Mouse (Mus musculus): ENCODE results near the gene Gins3. TPM values are rescaled to one million over a fixed set of nuclear protein-coding genes. Genes with fewer than 3 reads are reported as not detected.
A peak's percentile ranks its signal among the peaks of the same experiment; 100 is the strongest.

Gins3 gene
- polyA plus RNA-seq, 1 experiment: 7.2 TPM

- Histone ChIP-seq H3K4me1 (replicated peaks; ENCODE audit: control insufficient read depth, insufficient read depth, low read length) (no peaks in the 10 kb centered on the region), H3K27me3 (ENCODE audit: control insufficient read depth, insufficient read depth, low read length) (no peaks in the 10 kb centered on the region), H3K27ac (ENCODE audit: control insufficient read depth, insufficient read depth, low read length) (no peak overlapping the region), H3K36me3 (ENCODE audit: control insufficient read depth, insufficient read depth, low read length) (no peaks in the 10 kb centered on the region), H3K4me3 (ENCODE audit: control insufficient read depth, insufficient read depth, low read length) (no peak overlapping the region)
- 59% methylated on average over 8 of the region's 8 CpGs for WGBS
- no peak for DNase-seq
- TF ChIP-seq POLR2A (IDR thresholded peaks at IDR 0.05; ENCODE audit: control insufficient read depth, extremely low read depth, insufficient read depth, low read length, poor library complexity) (no peak), CTCF (IDR thresholded peaks at IDR 0.05; ENCODE audit: borderline replicate concordance, control insufficient read depth, extremely low read depth, insufficient read depth, low read length, poor library complexity) (no peak)
Measured at GRCm38 (mm10) chr8:95668163-95668958, 35.1 kb downstream of the Gins3 start.

- Histone ChIP-seq H3K27me3 (ENCODE audit: control insufficient read depth, insufficient read depth, low read length) (no peaks in the 10 kb centered on the region), H3K27ac (ENCODE audit: control insufficient read depth, insufficient read depth, low read length) (no peak overlapping the region), H3K36me3 (ENCODE audit: control insufficient read depth, insufficient read depth, low read length) (no peaks in the 10 kb centered on the region), H3K4me3 (ENCODE audit: control insufficient read depth, insufficient read depth, low read length) (no peak overlapping the region), H3K4me1 (replicated peaks; ENCODE audit: control insufficient read depth, insufficient read depth, low read length) (no peaks in the 10 kb centered on the region)
- no peak for DNase-seq
- 87% methylated on average over 2 of the region's 2 CpGs for WGBS
- TF ChIP-seq CTCF (IDR thresholded peaks at IDR 0.05; ENCODE audit: borderline replicate concordance, control insufficient read depth, extremely low read depth, insufficient read depth, low read length, poor library complexity): no peak
- no peak for TF ChIP-seq POLR2A (IDR thresholded peaks at IDR 0.05; ENCODE audit: control insufficient read depth, extremely low read depth, insufficient read depth, low read length, poor library complexity)
Measured at GRCm38 (mm10) chr8:95669967-95670366, 36.7 kb downstream of the Gins3 start.

GRCm38 (mm10) chr8:95671861-95672260 lies 38.6 kb downstream of the Gins3 start:
- TF ChIP-seq POLR2A (IDR thresholded peaks at IDR 0.05; ENCODE audit: control insufficient read depth, extremely low read depth, insufficient read depth, low read length, poor library complexity) (no peak), CTCF (IDR thresholded peaks at IDR 0.05; ENCODE audit: borderline replicate concordance, control insufficient read depth, extremely low read depth, insufficient read depth, low read length, poor library complexity) (no peak)
- H3K27me3 ChIP-seq (ENCODE audit: control insufficient read depth, insufficient read depth, low read length): no peaks in the 10 kb centered on the region; the same call in 1 of the 2 replicates
- WGBS: 84% methylated on average over 6 of the region's 6 CpGs

DNA sequence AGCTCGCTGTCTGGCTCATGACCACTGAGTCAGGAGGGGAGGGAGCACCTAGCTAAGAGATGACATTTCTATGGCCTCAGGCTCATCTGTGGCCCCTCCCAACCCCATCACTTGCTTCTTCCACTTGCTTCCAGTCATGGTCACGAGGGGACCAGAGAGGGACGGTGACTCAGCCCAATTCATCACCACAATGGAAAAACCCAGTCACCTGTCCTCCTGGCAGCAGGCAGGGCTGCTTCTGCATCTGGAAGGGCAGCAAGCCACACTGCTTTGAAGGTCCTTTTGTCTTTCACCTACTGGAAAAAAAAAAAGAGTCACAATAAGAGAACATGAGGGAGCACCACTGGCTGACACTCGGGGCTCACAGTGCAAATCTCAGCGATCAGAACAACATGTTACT lies 39.6 kb downstream of the Gins3 start:
- no peaks in the 10 kb centered on the region for H3K4me1 ChIP-seq (replicated peaks; ENCODE audit: control insufficient read depth, insufficient read depth, low read length)
- no peak overlapping the region for H3K4me3 ChIP-seq (ENCODE audit: control insufficient read depth, insufficient read depth, low read length)
- no peaks in the 10 kb centered on the region; the same call in 1 of the 2 replicates for H3K27me3 ChIP-seq (ENCODE audit: control insufficient read depth, insufficient read depth, low read length)
- 44% methylated on average over 5 of the region's 5 CpGs for WGBS
- TF ChIP-seq CTCF (IDR thresholded peaks at IDR 0.05; ENCODE audit: borderline replicate concordance, control insufficient read depth, extremely low read depth, insufficient read depth, low read length, poor library complexity): no peak
- TF ChIP-seq POLR2A (IDR thresholded peaks at IDR 0.05; ENCODE audit: control insufficient read depth, extremely low read depth, insufficient read depth, low read length, poor library complexity): no peak
- no peak overlapping the region for H3K27ac ChIP-seq (ENCODE audit: control insufficient read depth, insufficient read depth, low read length)
- no peak for DNase-seq
- H3K36me3 ChIP-seq (ENCODE audit: control insufficient read depth, insufficient read depth, low read length): no peaks in the 10 kb centered on the region

More at GRCm38 (mm10) chr8:95671861-95672260, 38.6 kb downstream of the Gins3 start:
- Histone ChIP-seq H3K4me3 (ENCODE audit: control insufficient read depth, insufficient read depth, low read length) (no peak overlapping the region), H3K36me3 (ENCODE audit: control insufficient read depth, insufficient read depth, low read length) (no peaks in the 10 kb centered on the region), H3K27ac (ENCODE audit: control insufficient read depth, insufficient read depth, low read length) (no peak overlapping the region), H3K4me1 (replicated peaks; ENCODE audit: control insufficient read depth, insufficient read depth, low read length) (no peaks in the 10 kb centered on the region)
- no peak for DNase-seq

DNA sequence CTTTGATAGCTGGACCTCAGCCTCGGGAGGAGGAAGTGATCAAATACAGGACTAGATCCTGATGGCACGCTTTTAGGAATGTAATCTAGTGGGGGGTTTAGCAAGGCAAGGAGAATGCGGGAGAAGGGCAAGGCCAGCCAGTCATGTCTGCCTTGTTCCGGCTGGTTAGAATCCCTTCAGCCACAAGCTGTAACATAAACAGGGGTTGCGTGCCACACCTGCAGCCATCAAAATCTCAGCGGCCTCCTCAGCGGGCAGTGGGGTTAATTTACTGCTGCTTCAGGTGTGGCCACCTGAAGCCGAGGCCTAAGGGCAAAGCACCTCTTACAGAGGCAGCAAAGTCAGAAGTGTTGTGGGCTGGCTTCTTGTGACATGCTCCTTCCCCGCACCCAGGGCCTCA lies 43.4 kb downstream of the Gins3 start, which contains the start of gene Ndrg4:
Ndrg4 (plus strand) TSS at position 350 of the 400 bp plus-strand sequence.
- peaks cover 7% of the 10 kb centered on the region; the same call in 1 of the 2 replicates for H3K27me3 ChIP-seq (ENCODE audit: control insufficient read depth, insufficient read depth, low read length)
- WGBS: 71% methylated on average over 9 of the region's 9 CpGs

DNA sequence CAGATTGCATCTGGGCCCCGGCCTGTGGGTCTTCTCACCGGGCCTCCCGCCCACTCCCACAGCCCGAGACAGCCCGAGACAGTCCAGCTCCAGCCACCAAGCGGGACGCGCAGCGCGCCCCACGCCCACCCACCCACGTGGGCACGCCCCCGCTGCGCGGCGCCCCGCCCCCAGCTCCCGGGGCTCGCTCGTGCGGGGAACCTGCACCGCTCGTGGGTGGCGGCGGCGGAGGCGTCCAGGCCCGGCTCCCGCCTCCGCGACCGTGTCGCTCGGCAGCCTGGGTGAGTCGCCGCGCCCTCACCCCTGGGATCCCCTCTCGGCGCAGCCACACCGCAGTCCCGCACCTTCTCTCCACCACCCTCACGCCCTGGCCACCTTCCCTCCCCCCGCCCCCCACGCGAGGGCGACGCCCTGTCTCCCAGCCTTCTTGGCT lies 44.4 kb downstream of the Gins3 start:
- peak overlapping the region; percentile 44 for H3K4me3 ChIP-seq (ENCODE audit: control insufficient read depth, insufficient read depth, low read length)

More for the DNA sequence above, 43.4 kb downstream of the Gins3 start, which contains the start of gene Ndrg4:
- TF ChIP-seq POLR2A (IDR thresholded peaks at IDR 0.05; ENCODE audit: control insufficient read depth, extremely low read depth, insufficient read depth, low read length, poor library complexity) (no peak), CTCF (IDR thresholded peaks at IDR 0.05; ENCODE audit: borderline replicate concordance, control insufficient read depth, extremely low read depth, insufficient read depth, low read length, poor library complexity) (no peak)
- H3K36me3 ChIP-seq (ENCODE audit: control insufficient read depth, insufficient read depth, low read length): no peaks in the 10 kb centered on the region
- peaks cover 10% of the 10 kb centered on the region for H3K4me1 ChIP-seq (replicated peaks; ENCODE audit: control insufficient read depth, insufficient read depth, low read length)
- no peak within 1 kb of the TSS for H3K27ac ChIP-seq (ENCODE audit: control insufficient read depth, insufficient read depth, low read length)
- DNase-seq: no peak
- H3K4me3 ChIP-seq (ENCODE audit: control insufficient read depth, insufficient read depth, low read length): peak within 1 kb of the TSS; percentile 44

More for the DNA sequence above, 44.4 kb downstream of the Gins3 start:
- Histone ChIP-seq H3K27ac (ENCODE audit: control insufficient read depth, insufficient read depth, low read length) (no peak overlapping the region), H3K36me3 (ENCODE audit: control insufficient read depth, insufficient read depth, low read length) (no peaks in the 10 kb centered on the region), H3K4me1 (replicated peaks; ENCODE audit: control insufficient read depth, insufficient read depth, low read length) (peaks cover 10% of the 10 kb centered on the region), H3K27me3 (ENCODE audit: control insufficient read depth, insufficient read depth, low read length) (peaks cover 7% of the 10 kb centered on the region; the same call in 1 of the 2 replicates)
- TF ChIP-seq POLR2A (IDR thresholded peaks at IDR 0.05; ENCODE audit: control insufficient read depth, extremely low read depth, insufficient read depth, low read length, poor library complexity) (no peak), CTCF (IDR thresholded peaks at IDR 0.05; ENCODE audit: borderline replicate concordance, control insufficient read depth, extremely low read depth, insufficient read depth, low read length, poor library complexity) (no peak)
- peak; percentile 18 for DNase-seq
- WGBS: 2% methylated on average over 41 of the region's 48 CpGs
